Comparison of ENCODE assay signal across 8 mouse cellular contexts in the genomic region with DNA sequence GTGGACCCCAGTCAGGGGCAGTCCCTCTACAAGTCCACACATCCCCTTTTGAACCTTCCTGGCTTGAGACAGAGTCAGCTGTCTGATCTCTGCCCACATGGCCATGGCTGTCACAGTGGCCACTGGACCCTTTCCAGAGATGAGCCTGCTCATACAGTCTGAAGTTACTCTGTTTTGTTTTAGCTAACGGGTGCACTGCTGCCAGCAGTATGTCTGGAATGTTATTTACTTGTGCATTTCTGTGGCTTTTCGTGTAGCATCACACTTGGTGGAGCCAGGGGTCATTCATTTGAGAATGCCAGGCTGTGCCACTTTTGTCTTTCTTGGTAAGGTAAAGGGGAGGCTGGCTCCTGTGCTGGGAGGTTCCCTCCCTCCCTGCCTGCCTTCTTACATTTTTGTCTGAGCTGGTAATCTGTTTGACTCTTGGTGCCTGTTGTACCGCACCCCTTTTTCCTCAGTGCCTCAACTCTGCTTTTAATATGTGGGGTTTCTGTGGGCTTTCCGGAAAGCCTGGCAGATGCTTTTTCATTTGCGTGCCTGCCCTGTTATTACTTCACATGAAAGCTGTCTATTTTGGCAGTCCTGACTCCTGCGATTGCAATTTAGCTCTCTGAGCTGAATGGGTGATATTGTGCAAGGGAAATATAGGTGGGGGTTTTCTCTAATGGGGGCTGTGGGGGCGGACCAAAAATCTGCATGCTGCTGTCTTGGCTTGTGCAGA.
DNase-seq lines count a peak whose midpoint lies in the region; ATAC-seq lines count a peak whose summit lies in the region.

No protein-coding gene starts in this region.

- no peaks in the 10 kb centered on the region for H3K9me3 ChIP-seq in forebrain, embryonic 14.5 days (replicated peaks; ENCODE audit: control insufficient read depth, low read length)

- no peaks in the 10 kb centered on the region for H3K36me3 ChIP-seq in forebrain, embryonic 14.5 days (ENCODE audit: control insufficient read depth, insufficient read depth, low read length)

- intact Hi-C loops in left cerebral cortex, postnatal 25 days (cut with DNase I): no loop called here
- intact Hi-C loops in left cerebral cortex, postnatal 4 days (cut with DNase I): no loop called here

- DNase-seq in left cerebral cortex, postnatal 25 days (ENCODE audit: low spot score in 2 of 2): peak; percentile 32 to 47
- no peak for DNase-seq in left cerebral cortex, adult 18-20 months (ENCODE audit: low spot score in 2 of 2)
- DNase-seq in cerebellum, adult 8-10 months: peak; percentile 32
- peak; percentile 83 for DNase-seq in forebrain, embryonic 14.5 days (ENCODE audit: low spot score)
- peak; percentile 50 for DNase-seq in left cerebral cortex, postnatal 4 days
- no peak for DNase-seq in testis, postnatal 14 days (ENCODE audit: low spot score)
- DNase-seq in spleen, postnatal 10 days (ENCODE audit: low spot score in 2 of 2): no peak
- DNase-seq in spleen, adult 12 weeks (ENCODE audit: low spot score): no peak

- no peak overlapping the region for H3K4me2 ChIP-seq in forebrain, embryonic 14.5 days (ENCODE audit: low read length)

- H3K9ac ChIP-seq in forebrain, embryonic 14.5 days (ENCODE audit: low read length): no peak overlapping the region

- peak; percentile 88 for ATAC-seq in forebrain, embryonic 14.5 days

- no peaks in the 10 kb centered on the region for H3K27me3 ChIP-seq in forebrain, embryonic 14.5 days (replicated peaks; ENCODE audit: control insufficient read depth, insufficient read depth, low read length)

- peaks cover 5% of the 10 kb centered on the region; the same call in 1 of the 2 replicates for H3K4me1 ChIP-seq in forebrain, embryonic 14.5 days (ENCODE audit: control insufficient read depth, insufficient read depth, low read length)

- no peak overlapping the region for H3K4me3 ChIP-seq in forebrain, embryonic 14.5 days (ENCODE audit: low read depth, low read length)

- H3K27ac ChIP-seq in forebrain, embryonic 14.5 days (ENCODE audit: low read depth, low read length): peak overlapping the region; percentile 35; the same call in 1 of the 2 replicates

- 34% methylated on average over 7 of the region's 7 CpGs for WGBS in forebrain, embryonic 14.5 days

Comparison
In these comparisons a context has a peak if more than half of its experiments do, and no peak if none do; other contexts are left out.
1. DNase-seq: peak in left cerebral cortex, postnatal 25 days (2 of 2), cerebellum, adult 8-10 months (single experiment), forebrain, embryonic 14.5 days (single experiment) and left cerebral cortex, postnatal 4 days (single experiment); none in left cerebral cortex, adult 18-20 months (0 of 2), testis, postnatal 14 days (single experiment), spleen, postnatal 10 days (0 of 2) and spleen, adult 12 weeks (single experiment).